Mouse (Mus musculus): ENCODE measurements around the gene Msh5. TPM values are rescaled to one million over a fixed set of nuclear protein-coding genes. Genes with fewer than 3 reads are reported as not detected.

Gene Msh5
- total RNA-seq, 2 experiments from 2014 or later: 4.5 to 5.4 TPM

Other genes with a start within 250 kb of the Msh5 start
- gene Cyp21a1, start 242.2 kb downstream of the Msh5 start, total RNA-seq (2021): under 1 TPM; 0.16 to 0.34 TPM
- 10 to 100 TPM; 12.7 to 15.1 TPM for gene Stk19, start 209.8 kb downstream of the Msh5 start, total RNA-seq (2021)
- gene Dxo, start 209.7 kb downstream of the Msh5 start, total RNA-seq (2021): 10 to 100 TPM; 20.4 to 22.6 TPM
- 10 to 100 TPM; 28.8 to 29.2 TPM for gene Skiv2l, start 196.5 kb downstream of the Msh5 start, total RNA-seq (2021)
- gene Nelfe, start 196.4 kb downstream of the Msh5 start, total RNA-seq (2021): 10 to 100 TPM; 25.8 to 28.0 TPM
- gene Cfb, start 184.2 kb downstream of the Msh5 start, total RNA-seq (2021): 1 to 10 TPM; 4.4 to 6.8 TPM
- 10 to 100 TPM; 10.7 to 11.4 TPM for gene Zbtb12, start 167.3 kb downstream of the Msh5 start, total RNA-seq (2021)
- gene Gm20547, start 164.7 kb downstream of the Msh5 start, total RNA-seq (2021): not detected
- 1 to 10 TPM; 5.3 to 8.7 TPM for gene C2, start 148.5 kb downstream of the Msh5 start, total RNA-seq (2021)
- gene Ehmt2, start 148.3 kb downstream of the Msh5 start, total RNA-seq (2021): 10 to 100 TPM; 80.0 to 84.2 TPM
- not detected for gene Slc44a4, start 132.3 kb downstream of the Msh5 start, total RNA-seq (2021)
- gene Neu1, start 115.5 kb downstream of the Msh5 start, total RNA-seq (2021): 10 to 100 TPM; 10.8 to 10.9 TPM
- gene Hspa1b, start 87.5 kb downstream of the Msh5 start, total RNA-seq (2021): 1 to 10 TPM; 3.7 to 4.0 TPM
- gene Gm20481, start 76.8 kb downstream of the Msh5 start, total RNA-seq (2021): not detected
- gene Hspa1a, start 74.6 kb downstream of the Msh5 start, total RNA-seq (2021): 1 to 10 TPM; 3.2 to 4.4 TPM
- gene Hspa1l, start 74.0 kb downstream of the Msh5 start, total RNA-seq (2021): 1 to 10 TPM; 5.8 to 6.1 TPM
- gene Lsm2, start 64.9 kb downstream of the Msh5 start, total RNA-seq (2021): 10 to 100 TPM; 31.8 to 32.4 TPM
- gene Vars, start 45.8 kb downstream of the Msh5 start, total RNA-seq (2021): 10 to 100 TPM; 50.8 to 58.3 TPM
- gene Vwa7, start 30.2 kb downstream of the Msh5 start, total RNA-seq (2021): 1 to 10 TPM in 1 of 2 experiments, under 1 TPM in 1; 0.96 to 1.2 TPM
- 1 to 10 TPM; 5.4 to 6.3 TPM for gene Sapcd1, start 18.7 kb downstream of the Msh5 start, total RNA-seq (2021)
- gene Clic1, start 3.2 kb upstream of the Msh5 start, total RNA-seq (2021): 10 to 100 TPM; 87.2 to 89.7 TPM
- 100 to 1,000 TPM; 108 to 109 TPM for gene Ddah2, start 12.3 kb upstream of the Msh5 start, total RNA-seq (2021)
- gene Ly6g6c, start 18.6 kb upstream of the Msh5 start, total RNA-seq (2021): under 1 TPM in 1 of 2 experiments, not detected in 1; 0.39 TPM
- under 1 TPM; 0.29 to 0.42 TPM for gene Mpig6b, start 19.4 kb upstream of the Msh5 start, total RNA-seq (2021)
- gene Ly6g6e, start 30.2 kb upstream of the Msh5 start, total RNA-seq (2021): not detected
- 1 to 10 TPM in 1 of 2 experiments, under 1 TPM in 1; 0.91 to 1.2 TPM for gene Ly6g6d, start 31.3 kb upstream of the Msh5 start, total RNA-seq (2021)
- gene Ly6g6f, start 38.9 kb upstream of the Msh5 start, total RNA-seq (2021): under 1 TPM in 1 of 2 experiments, not detected in 1; 0.31 TPM
- 10 to 100 TPM; 67.2 to 69.3 TPM for gene Abhd16a, start 42.5 kb upstream of the Msh5 start, total RNA-seq (2021)
- not detected for gene Ly6g5c, start 61.5 kb upstream of the Msh5 start, total RNA-seq (2021)
- gene Ly6g5b, start 68.7 kb upstream of the Msh5 start, total RNA-seq (2021): 1 to 10 TPM in 1 of 2 experiments, under 1 TPM in 1; 0.44 to 1.2 TPM
- gene Gpank1, start 74.7 kb upstream of the Msh5 start, total RNA-seq (2021): 1 to 10 TPM; 5.6 to 7.4 TPM
- gene Csnk2b, start 75.3 kb upstream of the Msh5 start, total RNA-seq (2021): 100 to 1,000 TPM; 174 to 185 TPM
- 10 to 100 TPM; 20.0 to 21.0 TPM for gene D17H6S53E, start 79.6 kb upstream of the Msh5 start, total RNA-seq (2021)
- 1 to 10 TPM in 1 of 2 experiments, not detected in 1; 1.2 TPM for gene Apom, start 85.3 kb upstream of the Msh5 start, total RNA-seq (2021)
- gene Bag6, start 88.4 kb upstream of the Msh5 start, total RNA-seq (2021): 100 to 1,000 TPM; 265 to 276 TPM
- gene Prrc2a, start 118.2 kb upstream of the Msh5 start, total RNA-seq (2021): 100 to 1,000 TPM; 183 to 193 TPM
- gene Aif1, start 129.3 kb upstream of the Msh5 start, total RNA-seq (2021): 1 to 10 TPM; 6.0 to 6.3 TPM
- gene Lst1, start 141.7 kb upstream of the Msh5 start, total RNA-seq (2021): 10 to 100 TPM in 1 of 2 experiments, 1 to 10 TPM in 1; 7.7 to 11.1 TPM
- gene Ltb, start 147.7 kb upstream of the Msh5 start, total RNA-seq (2021): under 1 TPM; 0.74 to 0.78 TPM
- 1 to 10 TPM; 1.1 to 1.7 TPM for gene Tnf, start 155.3 kb upstream of the Msh5 start, total RNA-seq (2021)
- under 1 TPM; 0.31 to 0.32 TPM for gene Lta, start 158.6 kb upstream of the Msh5 start, total RNA-seq (2021)
- under 1 TPM in 1 of 2 experiments, not detected in 1; 0.52 TPM for gene Gm16181, start 174.1 kb upstream of the Msh5 start, total RNA-seq (2021)
- 1 to 10 TPM; 2.7 to 3.2 TPM for gene Atp6v1g2, start 186.9 kb upstream of the Msh5 start, total RNA-seq (2021)
- 10 to 100 TPM; 13.9 to 15.8 TPM for gene Nfkbil1, start 189.0 kb upstream of the Msh5 start, total RNA-seq (2021)
- gene Ddx39b, start 195.0 kb upstream of the Msh5 start, total RNA-seq (2021): 100 to 1,000 TPM; 219 to 233 TPM
- gene H2-D1, start 216.0 kb upstream of the Msh5 start, total RNA-seq (2021): 10 to 100 TPM; 44.5 to 55.8 TPM

All from gastrocnemius, postnatal 4 days (tissue).